Mouse (Mus musculus) adrenal gland, postnatal 0 days (tissue): ENCODE results near the gene Olfr976. TPM values are rescaled to one million over a fixed set of nuclear protein-coding genes. Genes with fewer than 3 reads are reported as not detected.

Experiments
- polyA plus RNA-seq: library from polyadenylated mRNA; unstranded; fragments of >200 nt; fragmentation: Nextera tagmentation; extraction: Ambion mirVana; gene quantifications from 2 replicates; pipeline ENCODE4 v1.2.1, GENCODE M21; 2015

The Olfr976 gene
- not detected in 2 replicates for polyA plus RNA-seq

DNA sequence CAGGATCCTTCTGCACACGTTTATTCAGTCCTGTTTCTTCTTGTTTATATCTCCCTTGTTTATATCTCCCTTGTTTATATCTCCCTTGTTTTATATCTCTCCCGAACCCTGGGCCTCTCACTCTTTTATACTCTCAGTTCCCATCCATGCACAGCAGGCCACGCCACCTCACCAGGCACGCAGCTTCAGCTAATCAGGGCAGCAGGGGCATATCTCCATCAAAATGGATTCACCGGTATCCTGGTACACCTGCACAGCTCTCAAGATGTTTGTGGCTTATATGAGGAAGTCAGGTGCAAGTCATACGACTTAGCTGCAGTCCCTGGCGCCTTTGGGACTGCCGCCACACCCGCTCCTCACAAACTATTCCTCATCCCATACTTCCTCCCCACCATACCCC is at the start of gene Olfr976:
Gene Olfr976 (minus strand): TSS at position 101 of the 400 bp plus-strand sequence.

DNA sequence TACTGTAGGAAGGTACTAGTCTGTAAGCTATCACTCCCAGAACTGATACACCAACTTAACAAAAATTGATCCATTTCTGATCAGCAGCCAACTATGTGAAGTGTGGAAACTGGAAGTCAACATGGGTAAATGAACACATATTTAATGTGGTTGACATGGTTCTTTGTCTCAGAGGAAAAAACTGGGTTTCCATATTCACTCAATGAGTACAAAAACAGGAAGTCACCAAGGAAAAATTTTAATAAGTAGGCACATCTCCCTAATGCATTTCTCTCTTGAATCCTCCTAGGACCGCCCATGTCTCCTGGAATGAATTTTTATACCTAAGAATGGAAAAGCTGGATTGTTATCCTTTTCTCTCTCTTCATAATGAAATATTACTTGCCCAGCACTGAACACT is 48.5 kb upstream of the Olfr976 start, which contains the start of gene Olfr980:
Gene Olfr980 (minus strand): TSS at position 101 of the 400 bp plus-strand sequence.

GRCm38 (mm10) chr9:40003365-40003764 is 42.4 kb upstream of the Olfr976 start, which contains the start of gene Olfr979:
Gene Olfr979 (minus strand): TSS chr9:40003465.

GRCm38 (mm10) chr9:39991813-39992212 is 30.9 kb upstream of the Olfr976 start, which contains the start of gene Olfr978:
Gene Olfr978 (plus strand): TSS chr9:39992113.

GRCm38 (mm10) chr9:39951946-39952345 is 9.0 kb downstream of the Olfr976 start, which contains the start of gene Olfr975:
Gene Olfr975 (minus strand): TSS chr9:39952046.

GRCm38 (mm10) chr9:39937201-39937600 is 23.7 kb downstream of the Olfr976 start, which contains the start of gene Olfr974:
Gene Olfr974 (plus strand): TSS chr9:39937501.

DNA sequence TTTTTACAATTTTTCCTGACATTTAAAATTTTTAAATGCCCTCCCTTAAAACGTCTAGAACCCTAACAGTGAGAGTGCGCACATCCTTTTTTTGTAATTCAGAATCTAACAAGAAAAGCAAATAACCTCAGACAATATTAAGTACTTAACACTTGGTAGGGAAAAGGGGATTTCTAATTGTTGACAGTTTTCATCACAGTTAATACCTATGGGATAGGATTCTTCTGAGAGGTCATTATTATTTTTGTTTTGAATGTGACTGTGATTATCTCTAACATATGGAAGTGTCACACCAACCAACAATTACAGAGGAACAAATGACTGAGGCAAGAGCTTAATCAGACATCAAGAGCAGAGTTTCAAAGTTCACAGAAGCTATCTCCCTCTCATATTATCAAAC is 53.9 kb downstream of the Olfr976 start, which contains the start of gene Olfr229:
Gene Olfr229 (plus strand): TSS at position 301 of the 400 bp plus-strand sequence.

Other genes with a start within 250 kb of the Olfr976 start
- not detected in 2 replicates for gene Olfr965, start 249.8 kb downstream of the Olfr976 start, polyA plus RNA-seq
- gene Olfr150, start 230.2 kb downstream of the Olfr976 start, polyA plus RNA-seq: not detected in 2 replicates
- not detected in 2 replicates for gene Olfr967, start 214.9 kb downstream of the Olfr976 start, polyA plus RNA-seq
- gene Olfr968, start 177.9 kb downstream of the Olfr976 start, polyA plus RNA-seq: not detected in 2 replicates
- gene Olfr969, start 170.2 kb downstream of the Olfr976 start, polyA plus RNA-seq: not detected in 2 replicates
- not detected in 2 replicates for gene Olfr970, start 152.3 kb downstream of the Olfr976 start, polyA plus RNA-seq
- gene Olfr971, start 124.3 kb downstream of the Olfr976 start, polyA plus RNA-seq: not detected in 2 replicates
- not detected in 2 replicates for gene Olfr972, start 94.7 kb downstream of the Olfr976 start, polyA plus RNA-seq
- gene Olfr229, start 53.8 kb downstream of the Olfr976 start, polyA plus RNA-seq: not detected in 2 replicates
- gene Olfr974, start 23.6 kb downstream of the Olfr976 start, polyA plus RNA-seq: not detected in 2 replicates
- gene Olfr975, start 9.1 kb downstream of the Olfr976 start, polyA plus RNA-seq: not detected in 2 replicates
- gene Olfr978, start 31.0 kb upstream of the Olfr976 start, polyA plus RNA-seq: not detected in 2 replicates
- gene Olfr979, start 42.3 kb upstream of the Olfr976 start, polyA plus RNA-seq: not detected in 2 replicates
- gene Olfr980, start 48.4 kb upstream of the Olfr976 start, polyA plus RNA-seq: not detected in 2 replicates
- not detected in 2 replicates for gene Olfr981, start 60.3 kb upstream of the Olfr976 start, polyA plus RNA-seq
- gene Olfr982, start 112.7 kb upstream of the Olfr976 start, polyA plus RNA-seq: not detected in 2 replicates
- not detected in 2 replicates for gene Olfr983, start 132.5 kb upstream of the Olfr976 start, polyA plus RNA-seq
- gene Olfr984, start 153.1 kb upstream of the Olfr976 start, polyA plus RNA-seq: not detected in 2 replicates
- not detected in 2 replicates for gene Olfr985, start 169.1 kb upstream of the Olfr976 start, polyA plus RNA-seq
- gene Tmem225, start 187.0 kb upstream of the Olfr976 start, polyA plus RNA-seq: 0.18 TPM in 1 of 2 replicates, not detected in the other
- gene Olfr986, start 219.8 kb upstream of the Olfr976 start, polyA plus RNA-seq: not detected in 2 replicates
- gene Zfp202, start 231.2 kb upstream of the Olfr976 start, polyA plus RNA-seq: 3.5 and 3.8 TPM in 2 replicates